Mouse (Mus musculus): Measurements from ENCODE around the gene Wdr64.

Gene Wdr64

GRCm38 (mm10) chr1:175698293-175698692, at the start of gene Wdr64:
Gene Wdr64, plus strand, starts transcription at chr1:175698593.
- no peak for DNase-seq (ENCODE audit: extremely low spot score, low spot score)

- DNase-seq (ENCODE audit: extremely low spot score, low spot score) = no peak
These were observed 49.8 kb upstream of the Wdr64 start for GRCm38 (mm10) chr1:175648615-175649014.

- no peak for DNase-seq (ENCODE audit: extremely low spot score, low spot score)
These were observed 38.5 kb upstream of the Wdr64 start for GRCm38 (mm10) chr1:175659900-175660299.

GRCm38 (mm10) chr1:175668666-175669405, 29.6 kb upstream of the Wdr64 start:
- DNase-seq (ENCODE audit: extremely low spot score, low spot score) = no peak

- no peak for DNase-seq (ENCODE audit: extremely low spot score, low spot score)
These were observed 28.9 kb upstream of the Wdr64 start for GRCm38 (mm10) chr1:175669456-175669855.

- no peak for DNase-seq (ENCODE audit: extremely low spot score, low spot score)
These were observed 28.4 kb upstream of the Wdr64 start for GRCm38 (mm10) chr1:175670042-175670441.

- no peak for DNase-seq (ENCODE audit: extremely low spot score, low spot score)
These were observed 26.8 kb upstream of the Wdr64 start for GRCm38 (mm10) chr1:175671626-175672025.

GRCm38 (mm10) chr1:175673563-175674325, 24.6 kb upstream of the Wdr64 start:
- no peak for DNase-seq (ENCODE audit: extremely low spot score, low spot score)

- DNase-seq (ENCODE audit: extremely low spot score, low spot score) = no peak
These were observed 23.3 kb upstream of the Wdr64 start for GRCm38 (mm10) chr1:175675116-175675515.

- no peak for DNase-seq (ENCODE audit: extremely low spot score, low spot score)
These were observed 20.9 kb upstream of the Wdr64 start for GRCm38 (mm10) chr1:175677459-175677858.

GRCm38 (mm10) chr1:175680995-175681394, 17.4 kb upstream of the Wdr64 start:
- no peak for DNase-seq (ENCODE audit: extremely low spot score, low spot score)

GRCm38 (mm10) chr1:175691686-175692245, 6.6 kb upstream of the Wdr64 start:
- DNase-seq (ENCODE audit: extremely low spot score, low spot score) = no peak

GRCm38 (mm10) chr1:175692246-175692996, 6.0 kb upstream of the Wdr64 start, which contains the start of the genes Opn3 and Chml:
Gene Opn3, minus strand, starts transcription at chr1:175692776.
Gene Chml, minus strand, starts transcription at chr1:175692901.
- DNase-seq (ENCODE audit: extremely low spot score, low spot score) = peak; percentile 96

GRCm38 (mm10) chr1:175692997-175693361, 5.4 kb upstream of the Wdr64 start:
- DNase-seq (ENCODE audit: extremely low spot score, low spot score) = no peak

GRCm38 (mm10) chr1:175693429-175693960, 4.9 kb upstream of the Wdr64 start:
- DNase-seq (ENCODE audit: extremely low spot score, low spot score) = no peak

- no peak for DNase-seq (ENCODE audit: extremely low spot score, low spot score)
These were observed 982 bp downstream of the Wdr64 start for GRCm38 (mm10) chr1:175699375-175699774.

GRCm38 (mm10) chr1:175699796-175700195, 1.4 kb downstream of the Wdr64 start:
- DNase-seq (ENCODE audit: extremely low spot score, low spot score) = no peak

- no peak for DNase-seq (ENCODE audit: extremely low spot score, low spot score)
These were observed 2.8 kb downstream of the Wdr64 start for GRCm38 (mm10) chr1:175701145-175701544.

- no peak for DNase-seq (ENCODE audit: extremely low spot score, low spot score)
These were observed 9.2 kb downstream of the Wdr64 start for GRCm38 (mm10) chr1:175707599-175707998.

- no peak for DNase-seq (ENCODE audit: extremely low spot score, low spot score)
These were observed 9.6 kb downstream of the Wdr64 start for GRCm38 (mm10) chr1:175708013-175708412.

- no peak for DNase-seq (ENCODE audit: extremely low spot score, low spot score)
These were observed 14.0 kb downstream of the Wdr64 start for GRCm38 (mm10) chr1:175712338-175712909.

Measured in neural tube, embryonic 10.5 days (tissue).